Mouse (Mus musculus) heart, adult 2 months (tissue): Measurements from ENCODE around the gene Pam16.

ENCODE experiments used
- CTCF ChIP-seq: fragments of 200-600 bp; IDR thresholded peaks from 2 replicates; pipeline ENCODE4 v1.8.1; 2022; ENCODE audit warnings: antibody characterized with exemption, mild to moderate bottlenecking, moderate library complexity
- EP300 ChIP-seq: fragments of 200-500 bp; IDR thresholded peaks from 2 replicates; pipeline ENCODE4 v1.6.1; 2011; ENCODE audit warnings: low read depth, low read length, control low read depth; ENCODE audit not compliant: insufficient read depth

- TF ChIP-seq CTCF: no peak
- TF ChIP-seq EP300: no peak
These were observed 38.9 kb downstream of the Pam16 start for GRCm38 (mm10) chr16:4585642-4586530.
